Mouse (Mus musculus): ENCODE measurements around the gene Filip1.

Gene Filip1

GRCm38 (mm10) chr9:79950038-79950437, 62.6 kb downstream of the Filip1 start:
- DNase-seq (ENCODE audit: low read depth, low spot score), result no peak

- no peak for DNase-seq (ENCODE audit: low read depth, low spot score)
These were observed 64.3 kb downstream of the Filip1 start for GRCm38 (mm10) chr9:79948376-79948775.

GRCm38 (mm10) chr9:79947973-79948372, 64.7 kb downstream of the Filip1 start:
- peak; percentile 5 for DNase-seq (ENCODE audit: low read depth, low spot score)

GRCm38 (mm10) chr9:79947414-79947813, 65.2 kb downstream of the Filip1 start:
- DNase-seq (ENCODE audit: low read depth, low spot score), result no peak

GRCm38 (mm10) chr9:79944872-79945271, 67.8 kb downstream of the Filip1 start:
- no peak for DNase-seq (ENCODE audit: low read depth, low spot score)

- no peak for DNase-seq (ENCODE audit: low read depth, low spot score)
These were observed 68.7 kb downstream of the Filip1 start for GRCm38 (mm10) chr9:79943986-79944385.

- no peak for DNase-seq (ENCODE audit: low read depth, low spot score)
These were observed 74.0 kb downstream of the Filip1 start for GRCm38 (mm10) chr9:79938416-79939206.

- no peak for DNase-seq (ENCODE audit: low read depth, low spot score)
These were observed 75.1 kb downstream of the Filip1 start for GRCm38 (mm10) chr9:79937570-79937969.

GRCm38 (mm10) chr9:79932578-79932977, 80.1 kb downstream of the Filip1 start:
- DNase-seq (ENCODE audit: low read depth, low spot score), result no peak

GRCm38 (mm10) chr9:79928092-79928491, 84.6 kb downstream of the Filip1 start:
- DNase-seq (ENCODE audit: low read depth, low spot score), result no peak

GRCm38 (mm10) chr9:79927156-79927870, 85.3 kb downstream of the Filip1 start:
- DNase-seq (ENCODE audit: low read depth, low spot score), result no peak

GRCm38 (mm10) chr9:79926464-79927155, 86.0 kb downstream of the Filip1 start:
- DNase-seq (ENCODE audit: low read depth, low spot score), result no peak

- no peak for DNase-seq (ENCODE audit: low read depth, low spot score)
These were observed 86.7 kb downstream of the Filip1 start for GRCm38 (mm10) chr9:79925950-79926349.

GRCm38 (mm10) chr9:79923262-79923661, 89.4 kb downstream of the Filip1 start:
- no peak for DNase-seq (ENCODE audit: low read depth, low spot score)

GRCm38 (mm10) chr9:79922493-79922760, 90.2 kb downstream of the Filip1 start:
- no peak for DNase-seq (ENCODE audit: low read depth, low spot score)

- no peak for DNase-seq (ENCODE audit: low read depth, low spot score)
These were observed 90.8 kb downstream of the Filip1 start for GRCm38 (mm10) chr9:79921701-79922492.

- DNase-seq (ENCODE audit: low read depth, low spot score), result no peak
These were observed 92.1 kb downstream of the Filip1 start for GRCm38 (mm10) chr9:79920540-79920933.

- no peak for DNase-seq (ENCODE audit: low read depth, low spot score)
These were observed 92.7 kb downstream of the Filip1 start for GRCm38 (mm10) chr9:79919750-79920539.

GRCm38 (mm10) chr9:79919303-79919721, 93.3 kb downstream of the Filip1 start:
- no peak for DNase-seq (ENCODE audit: low read depth, low spot score)

- no peak for DNase-seq (ENCODE audit: low read depth, low spot score)
These were observed 94.1 kb downstream of the Filip1 start for GRCm38 (mm10) chr9:79918325-79919117.

Measured in c-Kit-negative CD71-positive TER-119-positive erythroid progenitor cells, embryonic 14.5 days (primary cell).